Mouse (Mus musculus) brown adipose tissue, adult 24 weeks (tissue): ENCODE results near the gene Gtpbp10. TPM values are rescaled to one million over a fixed set of nuclear protein-coding genes. Genes with fewer than 3 reads are reported as not detected.

Experiments
- H3K27ac ChIP-seq: fragments of 200-500 bp; replicated peaks from 2 replicates; pipeline ENCODE4 v1.5.1; 2012; ENCODE audit warnings: low read depth, mild to moderate bottlenecking, low read length
- H3K4me1 ChIP-seq: fragments of 200-500 bp; 2 replicates; pipeline ENCODE4 v1.6.1; 2012; ENCODE audit warnings: low read length, mixed read lengths; ENCODE audit not compliant: control insufficient read depth, insufficient read depth, insufficient read length
- H3K4me3 ChIP-seq: fragments of 200-500 bp; 2 replicates; pipeline ENCODE4 v1.5.1; 2012; ENCODE audit warnings: low read depth, mild to moderate bottlenecking, low read length, moderate library complexity; ENCODE audit not compliant: insufficient read depth
- polyA plus RNA-seq: library from polyadenylated mRNA; stranded (reverse); fragments of >200 nt; gene quantifications from 2 replicates; pipeline ENCODE4 v1.2.4, GENCODE M21; 2012; ENCODE audit not compliant: missing spikeins, insufficient read depth, insufficient read length

Gene Gtpbp10
- 14.5 and 19.6 TPM in 2 replicates for polyA plus RNA-seq

- Histone ChIP-seq H3K27ac (peak within 1 kb of the TSS; percentile 41; the same call in 1 of the 2 replicates), H3K4me3 (peak within 1 kb of the TSS; percentile 85)
Observed at GRCm38 (mm10) chr5:5559079-5559740, at the start of gene Gtpbp10. Gene Gtpbp10 (minus strand): TSS chr5:5559538.

GRCm38 (mm10) chr5:5587686-5588085 is 28.3 kb upstream of the Gtpbp10 start:
- Histone ChIP-seq H3K27ac (no peak overlapping the region), H3K4me3 (no peak overlapping the region), H3K4me1 (no peaks in the 10 kb centered on the region)

More at GRCm38 (mm10) chr5:5559079-5559740, at the start of gene Gtpbp10:
- H3K4me1 ChIP-seq = no peaks in the 10 kb centered on the region; the same call in 1 of the 2 replicates

- H3K4me1 ChIP-seq = peaks cover 2% of the 10 kb centered on the region; the same call in 1 of the 2 replicates
- peak within 1 kb of the TSS; percentile 25; the same call in 1 of the 2 replicates for H3K4me3 ChIP-seq
- H3K27ac ChIP-seq = no peak within 1 kb of the TSS
Observed at GRCm38 (mm10) chr5:5573749-5574317, 14.5 kb upstream of the Gtpbp10 start, which contains the start of gene Gm8773. Gene Gm8773 (plus strand): TSS chr5:5573799.

GRCm38 (mm10) chr5:5562435-5562834 is 3.1 kb upstream of the Gtpbp10 start:
- Histone ChIP-seq H3K4me1 (no peaks in the 10 kb centered on the region; the same call in 1 of the 2 replicates), H3K4me3 (no peak overlapping the region), H3K27ac (no peak overlapping the region)

GRCm38 (mm10) chr5:5561041-5561706 is 1.8 kb upstream of the Gtpbp10 start:
- no peak overlapping the region for H3K4me3 ChIP-seq
- no peak overlapping the region for H3K27ac ChIP-seq
- H3K4me1 ChIP-seq = no peaks in the 10 kb centered on the region; the same call in 1 of the 2 replicates

- peak overlapping the region; percentile 85 for H3K4me3 ChIP-seq
- no peaks in the 10 kb centered on the region; the same call in 1 of the 2 replicates for H3K4me1 ChIP-seq
- no peak overlapping the region for H3K27ac ChIP-seq
Observed at GRCm38 (mm10) chr5:5559798-5560197, 460 bp upstream of the Gtpbp10 start.

GRCm38 (mm10) chr5:5551110-5551509 is 8.2 kb downstream of the Gtpbp10 start:
- no peaks in the 10 kb centered on the region for H3K4me1 ChIP-seq
- H3K4me3 ChIP-seq = no peak overlapping the region
- no peak overlapping the region for H3K27ac ChIP-seq

- Histone ChIP-seq H3K4me1 (no peaks in the 10 kb centered on the region), H3K4me3 (no peak overlapping the region), H3K27ac (no peak overlapping the region)
Observed at GRCm38 (mm10) chr5:5540385-5540784, 19.0 kb downstream of the Gtpbp10 start.

GRCm38 (mm10) chr5:5539771-5540170 is 19.6 kb downstream of the Gtpbp10 start:
- H3K4me3 ChIP-seq = no peak overlapping the region
- no peaks in the 10 kb centered on the region for H3K4me1 ChIP-seq
- H3K27ac ChIP-seq = no peak overlapping the region

- Histone ChIP-seq H3K27ac (no peak overlapping the region), H3K4me1 (no peaks in the 10 kb centered on the region), H3K4me3 (no peak overlapping the region)
Observed at GRCm38 (mm10) chr5:5536131-5536530, 23.2 kb downstream of the Gtpbp10 start.

- Histone ChIP-seq H3K4me3 (no peak overlapping the region), H3K4me1 (no peaks in the 10 kb centered on the region), H3K27ac (no peak overlapping the region)
Observed at GRCm38 (mm10) chr5:5533656-5534420, 25.5 kb downstream of the Gtpbp10 start.

- H3K4me3 ChIP-seq = no peak overlapping the region
Observed at GRCm38 (mm10) chr5:5515411-5515810, 43.9 kb downstream of the Gtpbp10 start.

GRCm38 (mm10) chr5:5514196-5515076 is 44.9 kb downstream of the Gtpbp10 start, which contains the start of gene Cldn12:
Gene Cldn12 (minus strand): TSS chr5:5514958.
- Histone ChIP-seq H3K27ac (peak within 1 kb of the TSS; percentile 50), H3K4me3 (peak within 1 kb of the TSS; percentile 87), H3K4me1 (no peaks in the 10 kb centered on the region)

More at GRCm38 (mm10) chr5:5515411-5515810, 43.9 kb downstream of the Gtpbp10 start:
- Histone ChIP-seq H3K27ac (no peak overlapping the region), H3K4me1 (no peaks in the 10 kb centered on the region)

GRCm38 (mm10) chr5:5511401-5511800 is 47.9 kb downstream of the Gtpbp10 start:
- no peak overlapping the region for H3K4me3 ChIP-seq
- H3K27ac ChIP-seq = no peak overlapping the region

More at GRCm38 (mm10) chr5:5511401-5511800, 47.9 kb downstream of the Gtpbp10 start:
- no peaks in the 10 kb centered on the region for H3K4me1 ChIP-seq
